Mouse (Mus musculus) liver, embryonic 12.5 days (tissue): Measurements from ENCODE around the gene Khk. TPM values are rescaled to one million over a fixed set of nuclear protein-coding genes. Genes with fewer than 3 reads are reported as not detected.

Experiments used
- ATAC-seq: fragments of 200-750 bp; cut with Nextera tagmentation; 2 replicates; pipeline ENCODE4 v1.8.0; 2017; ENCODE audit warnings: moderate number of reproducible peaks, mild to moderate bottlenecking, moderate library complexity
- H3K27ac ChIP-seq: fragments of 300-500 bp; sonication (generic); 2 replicates; pipeline ENCODE4 v1.5.1; 2016; ENCODE audit warnings: mild to moderate bottlenecking
- H3K27me3 ChIP-seq: fragments of 300-500 bp; sonication (generic); replicated peaks from 2 replicates; pipeline ENCODE4 v1.6.1; 2016; ENCODE audit warnings: mild to moderate bottlenecking, moderate library complexity
- H3K36me3 ChIP-seq: fragments of 300-500 bp; sonication (generic); 2 replicates; pipeline ENCODE4 v1.6.1; 2016; ENCODE audit warnings: mild to moderate bottlenecking, moderate library complexity
- H3K4me1 ChIP-seq: fragments of 300-500 bp; sonication (generic); 2 replicates; pipeline ENCODE4 v1.6.1; 2016
- H3K4me2 ChIP-seq: fragments of 300-500 bp; sonication (generic); 2 replicates; pipeline ENCODE4 v1.6.1; 2016; ENCODE audit warnings: mild to moderate bottlenecking, moderate library complexity
- H3K4me3 ChIP-seq: fragments of 300-500 bp; sonication (generic); 2 replicates; pipeline ENCODE4 v1.5.1; 2016; ENCODE audit warnings: mild to moderate bottlenecking, moderate library complexity
- H3K9ac ChIP-seq: fragments of 300-500 bp; sonication (generic); 2 replicates; pipeline ENCODE4 v1.6.1; 2016; ENCODE audit warnings: mild to moderate bottlenecking, moderate library complexity
- H3K9me3 ChIP-seq: fragments of 300-500 bp; sonication (generic); replicated peaks from 2 replicates; pipeline ENCODE4 v1.6.1; 2016; ENCODE audit warnings: mild to moderate bottlenecking, moderate library complexity
- WGBS: fragments of 180-500 bp; shearing (Covaris S2); methylation state at CpG from one replicate; pipeline ENCODE4 v1.1.7; 2016; ENCODE audit not compliant: insufficient replicate concordance; 5-methylcytosine and 5-hydroxymethylcytosine counted together
- polyA plus RNA-seq: library from polyadenylated mRNA; unstranded; fragments of >200 nt; fragmentation: Nextera tagmentation; extraction: Ambion mirVana; gene quantifications from 2 replicates; pipeline ENCODE4 v1.2.1, GENCODE M21; 2016

The Khk gene
- polyA plus RNA-seq, 1 experiment from 2014 or later: 36.3 TPM

- Histone ChIP-seq H3K4me1 (peaks cover 90% of the 10 kb centered on the region), H3K9ac (peak overlapping the region; percentile 60), H3K9me3 (no peaks in the 10 kb centered on the region), H3K4me3 (peak overlapping the region; percentile 55), H3K27ac (peak overlapping the region; percentile 84), H3K27me3 (no peaks in the 10 kb centered on the region), H3K4me2 (peak overlapping the region; percentile 67), H3K36me3 (peaks cover 33% of the 10 kb centered on the region)
- ATAC-seq: no peak
- WGBS: 39% methylated on average over 6 of the region's 6 CpGs
These were observed 6.4 kb upstream of the Khk start for GRCm38 (mm10) chr5:30914849-30915248.

- peaks cover 95% of the 10 kb centered on the region for H3K4me1 ChIP-seq
- H3K27ac ChIP-seq: peak overlapping the region; percentile 84
These were observed 5.8 kb upstream of the Khk start for GRCm38 (mm10) chr5:30915456-30915855.

GRCm38 (mm10) chr5:30915974-30916433, 5.2 kb upstream of the Khk start:
- Histone ChIP-seq H3K9ac (no peak overlapping the region), H3K4me1 (peaks cover 95% of the 10 kb centered on the region), H3K4me2 (peak overlapping the region; percentile 67), H3K27ac (peak overlapping the region; percentile 84), H3K36me3 (peaks cover 44% of the 10 kb centered on the region), H3K27me3 (no peaks in the 10 kb centered on the region), H3K4me3 (peak overlapping the region; percentile 55), H3K9me3 (no peaks in the 10 kb centered on the region)
- peak; percentile 58 for ATAC-seq
- 2% methylated on average over 7 of the region's 7 CpGs for WGBS

More at GRCm38 (mm10) chr5:30915456-30915855, 5.8 kb upstream of the Khk start:
- ATAC-seq: peak; percentile 23
- Histone ChIP-seq H3K9ac (peak overlapping the region; percentile 60), H3K36me3 (peaks cover 39% of the 10 kb centered on the region), H3K27me3 (no peaks in the 10 kb centered on the region), H3K4me3 (peak overlapping the region; percentile 55), H3K9me3 (no peaks in the 10 kb centered on the region), H3K4me2 (peak overlapping the region; percentile 67)
- WGBS: 21% methylated on average over 9 of the region's 9 CpGs

DNA sequence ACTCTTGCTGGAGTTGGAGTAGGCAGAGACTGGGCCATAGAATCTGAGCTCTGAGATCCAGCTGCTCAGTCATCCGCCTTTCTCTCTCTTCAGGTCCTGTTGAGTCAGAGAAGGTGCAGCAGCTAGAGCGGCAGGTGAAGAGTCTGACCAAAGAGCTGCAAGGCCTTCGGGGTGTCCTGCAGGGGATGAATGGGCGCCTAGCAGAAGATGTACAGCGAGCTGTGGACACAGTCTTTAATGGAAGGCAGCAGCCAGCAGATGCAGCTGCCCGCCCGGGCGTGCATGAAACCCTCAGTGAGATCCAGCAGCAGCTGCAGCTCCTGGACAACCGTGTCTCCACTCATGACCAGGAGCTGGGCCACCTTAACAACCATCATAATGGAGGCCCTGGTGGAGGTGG, 4.4 kb upstream of the Khk start:
- H3K4me3 ChIP-seq: no peak overlapping the region
- H3K27me3 ChIP-seq: no peaks in the 10 kb centered on the region
- peaks cover 91% of the 10 kb centered on the region for H3K4me1 ChIP-seq
- WGBS: 79% methylated on average over 9 of the region's 9 CpGs
- peaks cover 44% of the 10 kb centered on the region for H3K36me3 ChIP-seq
- no peak for ATAC-seq
- no peaks in the 10 kb centered on the region for H3K9me3 ChIP-seq
- H3K9ac ChIP-seq: no peak overlapping the region
- H3K4me2 ChIP-seq: 0 out of 2 replicates have a peak overlapping the region, but pooled peaks have one; percentile 67
- peak overlapping the region; percentile 84 for H3K27ac ChIP-seq

DNA sequence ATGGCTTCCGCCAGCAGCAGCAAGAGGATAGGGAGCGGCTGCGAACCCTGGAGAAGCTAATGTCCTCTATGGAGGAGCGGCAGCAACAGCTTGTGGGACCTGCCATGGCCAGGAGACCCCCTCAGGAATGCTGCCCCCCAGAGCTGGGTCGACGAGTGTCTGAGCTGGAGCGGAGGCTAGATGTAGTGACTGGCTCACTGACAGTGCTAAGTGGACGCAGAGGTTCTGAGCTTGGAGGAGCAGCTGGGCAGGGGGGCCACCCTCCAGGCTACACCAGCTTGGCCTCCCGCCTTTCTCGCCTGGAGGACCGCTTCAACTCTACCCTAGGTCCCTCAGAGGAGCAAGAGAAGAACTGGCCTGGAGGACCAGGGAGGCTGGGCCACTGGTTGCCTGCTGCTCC, 3.9 kb upstream of the Khk start:
- H3K36me3 ChIP-seq: peaks cover 44% of the 10 kb centered on the region
- H3K4me2 ChIP-seq: no peak overlapping the region
- no peak overlapping the region for H3K4me3 ChIP-seq
- WGBS: 83% methylated on average over 11 of the region's 11 CpGs
- H3K27me3 ChIP-seq: no peaks in the 10 kb centered on the region
- no peak overlapping the region for H3K9ac ChIP-seq
- H3K9me3 ChIP-seq: no peaks in the 10 kb centered on the region
- ATAC-seq: no peak
- H3K4me1 ChIP-seq: peaks cover 91% of the 10 kb centered on the region
- H3K27ac ChIP-seq: 0 out of 2 replicates have a peak overlapping the region, but pooled peaks have one; percentile 1

DNA sequence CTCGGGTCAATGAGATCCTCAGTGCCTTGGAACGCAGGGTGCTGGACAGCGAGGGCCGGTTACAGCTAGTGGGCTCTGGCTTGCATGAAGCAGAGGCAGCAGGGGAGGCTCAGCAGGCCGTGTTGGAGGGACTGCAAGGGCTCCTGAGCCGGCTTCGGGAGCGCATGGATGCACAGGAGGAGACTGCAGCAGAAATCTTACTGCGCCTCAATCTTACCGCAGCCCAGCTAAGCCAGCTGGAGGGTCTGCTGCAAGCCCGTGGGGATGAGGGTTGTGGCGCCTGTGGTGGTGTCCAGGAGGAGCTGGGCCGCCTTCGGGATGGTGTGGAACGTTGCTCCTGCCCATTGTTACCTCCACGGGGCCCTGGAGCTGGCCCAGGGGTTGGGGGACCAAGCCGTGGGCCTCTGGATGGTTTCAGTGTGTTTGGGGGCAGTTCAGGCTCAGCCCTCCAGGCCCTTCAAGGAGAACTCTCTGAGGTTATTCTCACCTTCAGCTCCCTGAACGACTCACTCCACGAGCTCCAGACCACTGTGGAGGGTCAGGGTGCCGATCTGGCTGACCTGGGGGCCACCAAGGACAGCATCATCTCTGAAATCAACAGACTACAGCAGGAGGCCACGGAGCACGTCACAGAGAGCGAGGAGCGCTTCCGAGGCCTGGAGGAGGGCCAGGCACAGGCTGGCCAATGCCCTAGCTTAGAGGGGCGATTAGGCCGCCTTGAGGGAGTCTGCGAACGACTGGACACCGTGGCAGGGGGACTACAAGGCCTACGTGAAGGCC, 3.1 kb upstream of the Khk start:
- Histone ChIP-seq H3K4me2 (no peak overlapping the region), H3K4me3 (no peak overlapping the region), H3K27me3 (no peaks in the 10 kb centered on the region), H3K36me3 (peaks cover 44% of the 10 kb centered on the region), H3K9ac (no peak overlapping the region), H3K27ac (0 out of 2 replicates have a peak overlapping the region, but pooled peaks have one; percentile 1), H3K9me3 (no peaks in the 10 kb centered on the region), H3K4me1 (peaks cover 91% of the 10 kb centered on the region)
- no peak for ATAC-seq
- WGBS: 80% methylated on average over 31 of the region's 31 CpGs

GRCm38 (mm10) chr5:30918691-30919090, 2.5 kb upstream of the Khk start:
- Histone ChIP-seq H3K4me2 (no peak overlapping the region), H3K4me3 (no peak overlapping the region), H3K9me3 (no peaks in the 10 kb centered on the region), H3K27ac (no peak overlapping the region), H3K4me1 (peaks cover 91% of the 10 kb centered on the region), H3K9ac (no peak overlapping the region), H3K27me3 (no peaks in the 10 kb centered on the region), H3K36me3 (peaks cover 44% of the 10 kb centered on the region)
- WGBS: 80% methylated on average over 8 of the region's 8 CpGs
- ATAC-seq: no peak

- 72% methylated on average over 11 of the region's 11 CpGs for WGBS
- Histone ChIP-seq H3K9ac (peak overlapping the region; percentile 70; the same call in 1 of the 2 replicates), H3K36me3 (peaks cover 44% of the 10 kb centered on the region), H3K4me3 (no peak overlapping the region), H3K4me1 (peaks cover 84% of the 10 kb centered on the region), H3K27me3 (no peaks in the 10 kb centered on the region), H3K27ac (peak overlapping the region; percentile 86; the same call in 1 of the 2 replicates), H3K4me2 (peak overlapping the region; percentile 86), H3K9me3 (no peaks in the 10 kb centered on the region)
- ATAC-seq: no peak
These were observed 1.2 kb upstream of the Khk start for GRCm38 (mm10) chr5:30919831-30920614.

DNA sequence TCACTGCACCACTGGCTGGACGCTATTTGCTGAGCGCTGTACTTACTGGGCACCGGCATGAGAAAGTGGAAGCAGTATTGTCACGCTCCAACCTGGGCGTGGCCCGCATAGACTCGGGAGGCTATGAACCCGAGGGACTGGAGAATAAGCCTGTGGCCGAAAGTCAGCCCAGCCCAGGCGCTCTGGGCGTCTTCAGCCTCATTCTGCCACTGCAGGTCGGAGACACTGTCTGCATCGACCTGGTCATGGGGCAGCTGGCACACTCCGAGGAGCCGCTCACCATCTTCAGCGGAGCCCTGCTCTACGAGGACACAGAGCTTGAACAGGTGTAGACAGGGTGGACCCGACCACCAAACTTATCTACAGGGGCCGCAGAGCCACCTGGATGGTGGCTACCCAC, 610 bp upstream of the Khk start:
- peak overlapping the region; percentile 86 for H3K4me2 ChIP-seq
- no peaks in the 10 kb centered on the region for H3K27me3 ChIP-seq
- ATAC-seq: no peak
- H3K4me1 ChIP-seq: peaks cover 78% of the 10 kb centered on the region
- H3K9me3 ChIP-seq: no peaks in the 10 kb centered on the region
- H3K4me3 ChIP-seq: peak overlapping the region; percentile 70
- 60% methylated on average over 19 of the region's 19 CpGs for WGBS
- H3K9ac ChIP-seq: peak overlapping the region; percentile 70
- H3K27ac ChIP-seq: peak overlapping the region; percentile 86; the same call in 1 of the 2 replicates
- peaks cover 47% of the 10 kb centered on the region for H3K36me3 ChIP-seq

DNA sequence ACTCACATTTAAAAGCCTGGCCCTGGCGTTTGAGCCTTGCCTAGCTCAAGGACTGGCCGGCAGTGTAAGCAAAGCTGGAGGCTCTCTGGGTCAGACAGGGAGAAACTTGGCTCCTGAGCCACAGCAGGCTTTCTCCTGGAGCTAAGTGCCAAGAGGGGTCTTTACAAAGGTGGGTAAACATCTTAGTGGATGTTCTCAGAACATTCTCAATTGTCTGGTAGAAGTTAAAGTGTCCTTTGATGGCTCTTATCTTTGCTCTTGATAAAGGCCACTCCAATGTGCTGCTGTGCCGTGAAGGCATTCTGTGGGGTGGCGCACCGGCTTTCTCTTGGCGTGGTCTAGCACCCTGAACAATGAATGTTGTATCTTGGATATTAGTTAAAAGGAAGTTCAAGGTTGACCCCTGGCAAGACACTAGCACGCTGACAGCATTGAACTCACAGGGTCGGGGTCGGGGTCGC, 1.4 kb downstream of the Khk start:
- Histone ChIP-seq H3K27me3 (no peaks in the 10 kb centered on the region), H3K9me3 (no peaks in the 10 kb centered on the region), H3K9ac (peak overlapping the region; percentile 70), H3K36me3 (peaks cover 37% of the 10 kb centered on the region), H3K4me3 (peak overlapping the region; percentile 70), H3K4me1 (peaks cover 58% of the 10 kb centered on the region), H3K4me2 (peak overlapping the region; percentile 86), H3K27ac (peak overlapping the region; percentile 86)
- no peak for ATAC-seq
- WGBS: 40% methylated on average over 10 of the region's 10 CpGs

GRCm38 (mm10) chr5:30923119-30923518, 1.9 kb downstream of the Khk start:
- peak overlapping the region; percentile 86 for H3K4me2 ChIP-seq
- ATAC-seq: no peak
- 65% methylated on average over 6 of the region's 6 CpGs for WGBS
- peaks cover 53% of the 10 kb centered on the region for H3K4me1 ChIP-seq
- peak overlapping the region; percentile 70; the same call in 1 of the 2 replicates for H3K4me3 ChIP-seq
- peak overlapping the region; percentile 70 for H3K9ac ChIP-seq
- H3K27ac ChIP-seq: no peak overlapping the region
- H3K27me3 ChIP-seq: no peaks in the 10 kb centered on the region
- peaks cover 32% of the 10 kb centered on the region for H3K36me3 ChIP-seq
- H3K9me3 ChIP-seq: no peaks in the 10 kb centered on the region

DNA sequence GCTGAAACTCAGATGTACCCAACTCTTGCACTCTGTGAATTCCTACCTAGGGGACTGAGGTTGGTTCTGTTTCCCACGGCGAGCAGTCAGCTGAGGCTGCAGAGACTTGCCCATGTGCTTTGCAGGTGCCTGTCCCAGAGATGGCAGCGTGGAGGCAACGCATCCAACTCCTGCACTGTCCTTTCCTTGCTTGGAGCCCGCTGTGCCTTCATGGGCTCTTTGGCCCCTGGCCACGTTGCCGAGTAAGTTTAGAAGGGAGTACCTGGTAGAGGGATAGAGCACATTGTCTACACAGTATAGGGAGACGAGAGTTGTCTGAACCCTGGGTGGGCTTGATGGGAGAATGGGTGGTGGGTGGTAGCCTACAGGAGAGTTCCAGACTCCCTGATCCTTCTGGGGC, 3.4 kb downstream of the Khk start:
- WGBS: 79% methylated on average over 8 of the region's 8 CpGs
- no peak overlapping the region for H3K27ac ChIP-seq
- peaks cover 42% of the 10 kb centered on the region for H3K4me1 ChIP-seq
- no peak overlapping the region for H3K4me3 ChIP-seq
- H3K27me3 ChIP-seq: no peaks in the 10 kb centered on the region
- H3K9ac ChIP-seq: no peak overlapping the region
- ATAC-seq: no peak
- H3K9me3 ChIP-seq: no peaks in the 10 kb centered on the region
- peaks cover 17% of the 10 kb centered on the region for H3K36me3 ChIP-seq
- no peak overlapping the region for H3K4me2 ChIP-seq
